Mouse (Mus musculus): ENCODE data around the gene Fam20a. TPM values are rescaled to one million over a fixed set of nuclear protein-coding genes. Genes with fewer than 3 reads are reported as not detected.
A peak's percentile ranks its signal among the peaks of the same experiment; 100 is the strongest.

The Fam20a gene
- total and polyA plus RNA-seq, 2 experiments = 6.9 to 30.6 TPM

- peak overlapping the region; percentile 75 for H3K27ac ChIP-seq (replicated peaks; ENCODE audit: insufficient read depth, low read depth, low read length)
- peak; percentile 100 for DNase-seq (ENCODE audit: extremely low read depth, low read depth, low spot score)
- 4% methylated on average over 9 of the region's 9 CpGs for WGBS
- H3K36me3 ChIP-seq (ENCODE audit: control insufficient read depth, insufficient read depth, low read length) = no peaks in the 10 kb centered on the region
- peaks cover 48% of the 10 kb centered on the region for H3K4me1 ChIP-seq (ENCODE audit: control insufficient read depth, insufficient read depth, low read length)
- TF ChIP-seq POLR2A (IDR thresholded peaks at IDR 0.05; ENCODE audit: extremely low read depth, insufficient read depth, low read length) (no peak), CTCF (IDR thresholded peaks at IDR 0.05; ENCODE audit: low read depth, low read length) (no peak)
- peaks cover 15% of the 10 kb centered on the region; the same call in 1 of the 2 replicates for H3K79me2 ChIP-seq (ENCODE audit: control insufficient read depth, insufficient read depth, low read length)
- no peak overlapping the region for H3K9ac ChIP-seq (ENCODE audit: low read depth, low read length)
- H3K4me3 ChIP-seq (ENCODE audit: insufficient read depth, low read depth, low read length) = peak overlapping the region; percentile 16
- H3K27me3 ChIP-seq (ENCODE audit: control insufficient read depth, insufficient read depth, low read length) = no peaks in the 10 kb centered on the region
These were observed 16.0 kb downstream of the Fam20a start for GRCm38 (mm10) chr11:109706055-109706412.

GRCm38 (mm10) chr11:109705336-109706054, 16.6 kb downstream of the Fam20a start:
- Histone ChIP-seq H3K4me3 (ENCODE audit: insufficient read depth, low read depth, low read length) (peak overlapping the region; percentile 16), H3K27me3 (ENCODE audit: control insufficient read depth, insufficient read depth, low read length) (no peaks in the 10 kb centered on the region), H3K79me2 (ENCODE audit: control insufficient read depth, insufficient read depth, low read length) (peaks cover 11% of the 10 kb centered on the region; the same call in 1 of the 2 replicates), H3K4me1 (ENCODE audit: control insufficient read depth, insufficient read depth, low read length) (peaks cover 47% of the 10 kb centered on the region), H3K9ac (ENCODE audit: low read depth, low read length) (peak overlapping the region; percentile 12; the same call in 1 of the 2 replicates), H3K27ac (replicated peaks; ENCODE audit: insufficient read depth, low read depth, low read length) (peak overlapping the region; percentile 78), H3K36me3 (ENCODE audit: control insufficient read depth, insufficient read depth, low read length) (no peaks in the 10 kb centered on the region)
- DNase-seq (ENCODE audit: extremely low read depth, low read depth, low spot score) = no peak
- WGBS = 13% methylated on average over 9 of the region's 9 CpGs
- TF ChIP-seq CTCF (IDR thresholded peaks at IDR 0.05; ENCODE audit: low read depth, low read length) = no peak
- no peak for TF ChIP-seq POLR2A (IDR thresholded peaks at IDR 0.05; ENCODE audit: extremely low read depth, insufficient read depth, low read length)

GRCm38 (mm10) chr11:109704311-109705205, 17.5 kb downstream of the Fam20a start:
- H3K27ac ChIP-seq (replicated peaks; ENCODE audit: insufficient read depth, low read depth, low read length) = peak overlapping the region; percentile 78
- TF ChIP-seq POLR2A (IDR thresholded peaks at IDR 0.05; ENCODE audit: extremely low read depth, insufficient read depth, low read length) = no peak
- no peak for TF ChIP-seq CTCF (IDR thresholded peaks at IDR 0.05; ENCODE audit: low read depth, low read length)

GRCm38 (mm10) chr11:109703845-109704244, 18.2 kb downstream of the Fam20a start:
- TF ChIP-seq CTCF (IDR thresholded peaks at IDR 0.05; ENCODE audit: low read depth, low read length) (no peak), POLR2A (IDR thresholded peaks at IDR 0.05; ENCODE audit: extremely low read depth, insufficient read depth, low read length) (no peak)
- 67% methylated on average over 9 of the region's 9 CpGs for WGBS
- no peak for DNase-seq (ENCODE audit: extremely low read depth, low read depth, low spot score)
- Histone ChIP-seq H3K79me2 (ENCODE audit: control insufficient read depth, insufficient read depth, low read length) (peaks cover 18% of the 10 kb centered on the region; the same call in 1 of the 2 replicates), H3K9ac (ENCODE audit: low read depth, low read length) (no peak overlapping the region), H3K4me1 (ENCODE audit: control insufficient read depth, insufficient read depth, low read length) (peaks cover 39% of the 10 kb centered on the region), H3K4me3 (ENCODE audit: insufficient read depth, low read depth, low read length) (no peak overlapping the region), H3K27me3 (ENCODE audit: control insufficient read depth, insufficient read depth, low read length) (no peaks in the 10 kb centered on the region), H3K27ac (replicated peaks; ENCODE audit: insufficient read depth, low read depth, low read length) (peak overlapping the region; percentile 78), H3K36me3 (ENCODE audit: control insufficient read depth, insufficient read depth, low read length) (no peaks in the 10 kb centered on the region)

More at GRCm38 (mm10) chr11:109704311-109705205, 17.5 kb downstream of the Fam20a start:
- Histone ChIP-seq H3K27me3 (ENCODE audit: control insufficient read depth, insufficient read depth, low read length) (no peaks in the 10 kb centered on the region), H3K4me3 (ENCODE audit: insufficient read depth, low read depth, low read length) (no peak overlapping the region), H3K36me3 (ENCODE audit: control insufficient read depth, insufficient read depth, low read length) (no peaks in the 10 kb centered on the region), H3K79me2 (ENCODE audit: control insufficient read depth, insufficient read depth, low read length) (peaks cover 12% of the 10 kb centered on the region; the same call in 1 of the 2 replicates), H3K4me1 (ENCODE audit: control insufficient read depth, insufficient read depth, low read length) (peaks cover 43% of the 10 kb centered on the region), H3K9ac (ENCODE audit: low read depth, low read length) (no peak overlapping the region)
- DNase-seq (ENCODE audit: extremely low read depth, low read depth, low spot score) = peak; percentile 67
- WGBS = 60% methylated on average over 22 of the region's 22 CpGs

- Histone ChIP-seq H3K4me3 (ENCODE audit: insufficient read depth, low read depth, low read length) (no peak overlapping the region), H3K4me1 (ENCODE audit: control insufficient read depth, insufficient read depth, low read length) (peaks cover 37% of the 10 kb centered on the region), H3K27ac (replicated peaks; ENCODE audit: insufficient read depth, low read depth, low read length) (peak overlapping the region; percentile 90), H3K27me3 (ENCODE audit: control insufficient read depth, insufficient read depth, low read length) (no peaks in the 10 kb centered on the region), H3K79me2 (ENCODE audit: control insufficient read depth, insufficient read depth, low read length) (peaks cover 26% of the 10 kb centered on the region; the same call in 1 of the 2 replicates), H3K36me3 (ENCODE audit: control insufficient read depth, insufficient read depth, low read length) (no peaks in the 10 kb centered on the region), H3K9ac (ENCODE audit: low read depth, low read length) (peak overlapping the region; percentile 45)
- DNase-seq (ENCODE audit: extremely low read depth, low read depth, low spot score) = peak; percentile 93
- TF ChIP-seq CTCF (IDR thresholded peaks at IDR 0.05; ENCODE audit: low read depth, low read length) = no peak
- no peak for TF ChIP-seq POLR2A (IDR thresholded peaks at IDR 0.05; ENCODE audit: extremely low read depth, insufficient read depth, low read length)
- WGBS = 12% methylated on average over 10 of the region's 10 CpGs
These were observed 19.9 kb downstream of the Fam20a start for GRCm38 (mm10) chr11:109702031-109702815.

All from liver, adult 2 months (tissue).